Mouse (Mus musculus) heart, postnatal 0 days (tissue): ENCODE measurements around the gene St6galnac5. TPM values are rescaled to one million over a fixed set of nuclear protein-coding genes. Genes with fewer than 3 reads are reported as not detected.

Experiments
- ATAC-seq: fragments of 200-750 bp; cut with Nextera tagmentation; 2 replicates; pipeline ENCODE4 v1.8.0; 2017; ENCODE audit warnings: low read depth, moderate number of reproducible peaks, moderate library complexity; ENCODE audit not compliant: insufficient read depth
- DNase-seq: peaks from one replicate; pipeline ENCODE4 v3.0.0-alpha.2; 2016; ENCODE audit warnings: low spot score
- H3K27ac ChIP-seq: fragments of 300-500 bp; sonication (generic); 2 replicates; pipeline ENCODE4 v1.5.1; 2014; ENCODE audit warnings: low read depth, mild to moderate bottlenecking
- H3K27me3 ChIP-seq: fragments of 300-500 bp; sonication (generic); 2 replicates; pipeline ENCODE4 v1.6.1; 2014; ENCODE audit warnings: low read length, mixed read lengths; ENCODE audit not compliant: control insufficient read depth, insufficient read depth
- H3K36me3 ChIP-seq: fragments of 300-500 bp; sonication (generic); replicated peaks from 2 replicates; pipeline ENCODE4 v1.6.1; 2014; ENCODE audit warnings: low read length, mixed read lengths; ENCODE audit not compliant: control insufficient read depth, insufficient read depth
- H3K4me1 ChIP-seq: fragments of 300-500 bp; sonication (generic); 2 replicates; pipeline ENCODE4 v1.6.1; 2014; ENCODE audit warnings: antibody characterized with exemption; ENCODE audit not compliant: control insufficient read depth, insufficient read depth
- H3K4me2 ChIP-seq: fragments of 300-500 bp; sonication (generic); 2 replicates; pipeline ENCODE4 v1.6.1; 2014; ENCODE audit warnings: low read depth, mild to moderate bottlenecking, low read length, moderate library complexity
- H3K4me3 ChIP-seq: fragments of 300-500 bp; sonication (generic); 2 replicates; pipeline ENCODE4 v1.5.1; 2014; ENCODE audit warnings: low read depth, low read length
- H3K9ac ChIP-seq: fragments of 300-500 bp; sonication (generic); replicated peaks from 2 replicates; pipeline ENCODE4 v1.6.1; 2014; ENCODE audit warnings: low read depth, low read length, mixed read lengths
- H3K9me3 ChIP-seq: fragments of 300-500 bp; sonication (generic); replicated peaks from 2 replicates; pipeline ENCODE4 v1.6.1; 2016; ENCODE audit warnings: low read length; ENCODE audit not compliant: control insufficient read depth
- CTCF ChIP-seq: IDR thresholded peaks from 2 replicates; pipeline ENCODE4 v1.5.1; 2016; ENCODE audit warnings: antibody characterized with exemption, control low read depth, low read depth
- EP300 ChIP-seq: IDR thresholded peaks from 2 replicates; pipeline ENCODE4 v1.6.1; 2016; ENCODE audit warnings: antibody characterized with exemption, low read depth
- WGBS: fragments of 180-500 bp; shearing (Covaris S2); extraction: QIAGEN DNeasy Blood & Tissue Kit; methylation state at CpG from one replicate; pipeline ENCODE4 v1.1.7; 2014; 5-methylcytosine and 5-hydroxymethylcytosine counted together
- polyA plus RNA-seq: library from polyadenylated mRNA; unstranded; fragments of >200 nt; fragmentation: Nextera tagmentation; extraction: Ambion mirVana; gene quantifications from 2 replicates; pipeline ENCODE4 v1.2.1, GENCODE M21; 2015
- total RNA-seq: library from RNA; depleted of rRNA; stranded (reverse); fragments of >200 nt; gene quantifications from 2 replicates; pipeline ENCODE4 v1.2.3, GENCODE M21; 2014; ENCODE audit warnings: low replicate concordance

St6galnac5 gene
- total and polyA plus RNA-seq, 2 experiments from 2014 or later, result 0.03 TPM; not detected in 1

DNA sequence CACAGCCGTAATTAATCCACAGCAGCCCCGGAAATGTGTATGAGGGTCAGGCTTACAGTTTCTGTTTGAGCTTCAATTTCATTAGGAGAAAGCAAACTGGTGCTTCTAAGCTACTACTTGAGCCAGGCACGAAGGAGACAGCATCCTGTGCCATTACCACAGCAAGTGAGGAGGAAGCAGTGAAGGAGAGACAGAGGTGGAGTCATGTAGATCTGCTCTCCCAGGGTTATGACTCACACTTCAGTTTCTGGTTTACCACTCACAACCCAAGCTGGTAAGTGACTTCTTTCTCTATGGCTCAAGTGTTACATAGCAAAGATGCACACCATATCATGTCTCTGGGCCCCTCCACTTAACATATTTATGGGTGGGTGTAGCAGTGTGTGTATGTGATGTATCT, 61.7 kb downstream of the St6galnac5 start:
- H3K9ac ChIP-seq, result no peak overlapping the region
- H3K27ac ChIP-seq, result no peak overlapping the region
- no peak overlapping the region for H3K4me3 ChIP-seq
- no peak overlapping the region for H3K4me2 ChIP-seq
- no peaks in the 10 kb centered on the region for H3K4me1 ChIP-seq
- 68% methylated on average over 3 of the region's 3 CpGs for WGBS
- ATAC-seq (no peak), DNase-seq (no peak)
- no peaks in the 10 kb centered on the region for H3K9me3 ChIP-seq
- H3K36me3 ChIP-seq, result no peaks in the 10 kb centered on the region
- TF ChIP-seq EP300, result no peak
- no peak for TF ChIP-seq CTCF
- H3K27me3 ChIP-seq, result 0 out of 2 replicates have a peak, but pooled peaks cover 3% of the 10 kb centered on the region

DNA sequence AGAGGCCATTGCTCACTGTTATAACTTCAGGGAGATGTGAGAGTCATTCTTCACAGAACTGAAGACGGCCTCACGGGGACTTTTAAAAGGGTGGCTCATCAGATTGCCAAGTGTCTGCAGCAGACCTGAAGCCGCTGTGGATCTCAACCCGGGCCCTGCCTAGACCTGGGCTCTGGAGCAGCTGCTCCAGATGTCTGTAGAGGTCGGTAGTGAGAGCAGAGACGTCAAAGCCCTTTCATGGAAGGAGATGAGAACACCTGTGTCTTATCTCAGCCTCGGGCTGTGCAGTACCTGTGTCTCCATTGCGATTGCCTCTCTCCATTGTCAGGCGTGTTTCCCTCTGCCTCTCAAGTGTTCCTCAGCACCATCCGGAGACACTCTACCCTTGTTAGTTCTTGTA, 62.9 kb downstream of the St6galnac5 start:
- H3K4me2 ChIP-seq, result no peak overlapping the region
- no peak for ATAC-seq
- no peaks in the 10 kb centered on the region for H3K36me3 ChIP-seq
- H3K9me3 ChIP-seq, result no peaks in the 10 kb centered on the region
- no peak overlapping the region for H3K27ac ChIP-seq
- H3K4me3 ChIP-seq, result no peak overlapping the region
- no peak overlapping the region for H3K9ac ChIP-seq
- no peak for DNase-seq
- H3K4me1 ChIP-seq, result no peaks in the 10 kb centered on the region
- H3K27me3 ChIP-seq, result no peaks in the 10 kb centered on the region
- no peak for TF ChIP-seq EP300
- no peak for TF ChIP-seq CTCF
- 62% methylated on average over 10 of the region's 10 CpGs for WGBS

GRCm38 (mm10) chr3:152917579-152917978, 64.5 kb downstream of the St6galnac5 start:
- ATAC-seq (no peak), DNase-seq (no peak)
- Histone ChIP-seq H3K9me3 (no peaks in the 10 kb centered on the region), H3K36me3 (no peaks in the 10 kb centered on the region), H3K4me2 (no peak overlapping the region), H3K4me1 (no peaks in the 10 kb centered on the region), H3K9ac (no peak overlapping the region), H3K4me3 (no peak overlapping the region), H3K27me3 (no peaks in the 10 kb centered on the region), H3K27ac (no peak overlapping the region)
- 75% methylated on average over 8 of the region's 8 CpGs for WGBS
- TF ChIP-seq EP300, result no peak
- TF ChIP-seq CTCF, result no peak

- Histone ChIP-seq H3K9ac (no peak overlapping the region), H3K4me2 (no peak overlapping the region), H3K27ac (no peak overlapping the region), H3K4me1 (no peaks in the 10 kb centered on the region), H3K27me3 (no peaks in the 10 kb centered on the region), H3K36me3 (no peaks in the 10 kb centered on the region), H3K9me3 (no peaks in the 10 kb centered on the region), H3K4me3 (no peak overlapping the region)
- ATAC-seq, result no peak
- DNase-seq, result no peak
- WGBS, result 83% methylated on average over 6 of the region's 6 CpGs
- TF ChIP-seq CTCF, result no peak
- TF ChIP-seq EP300, result no peak
These were observed 67.7 kb downstream of the St6galnac5 start for GRCm38 (mm10) chr3:152914376-152914775.

GRCm38 (mm10) chr3:152913625-152914024, 68.4 kb downstream of the St6galnac5 start:
- H3K4me1 ChIP-seq, result no peaks in the 10 kb centered on the region
- no peak overlapping the region for H3K27ac ChIP-seq
- H3K27me3 ChIP-seq, result no peaks in the 10 kb centered on the region
- H3K36me3 ChIP-seq, result no peaks in the 10 kb centered on the region
- H3K9me3 ChIP-seq, result no peaks in the 10 kb centered on the region
- H3K4me2 ChIP-seq, result no peak overlapping the region
- WGBS, result 80% methylated on average over 3 of the region's 3 CpGs
- ATAC-seq, result no peak
- no peak overlapping the region for H3K4me3 ChIP-seq
- no peak overlapping the region for H3K9ac ChIP-seq
- DNase-seq, result no peak
- no peak for TF ChIP-seq EP300
- no peak for TF ChIP-seq CTCF

DNA sequence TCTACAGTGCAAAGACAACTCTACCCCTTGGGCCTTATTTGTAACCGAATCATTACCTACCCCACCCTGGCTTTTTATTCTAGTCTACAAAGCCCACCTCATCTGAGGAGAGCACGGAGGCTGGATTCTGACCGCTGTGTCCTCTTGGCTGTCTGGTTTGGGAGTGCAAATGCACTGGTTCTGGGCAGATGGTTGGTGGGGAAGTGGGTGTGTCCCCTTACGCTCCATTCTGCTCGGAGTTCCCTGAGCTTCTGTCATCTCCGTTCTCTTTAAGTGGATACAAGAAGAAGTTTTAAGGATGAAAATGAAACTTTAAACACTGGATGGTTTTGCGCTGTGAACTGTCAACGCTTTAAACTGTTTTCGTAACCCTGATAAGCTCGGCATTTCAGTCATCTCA, 68.9 kb downstream of the St6galnac5 start:
- TF ChIP-seq CTCF (no peak), EP300 (no peak)
- 64% methylated on average over 10 of the region's 10 CpGs for WGBS
- DNase-seq, result no peak

More for the DNA sequence above, 68.9 kb downstream of the St6galnac5 start:
- Histone ChIP-seq H3K27ac (0 out of 2 replicates have a peak overlapping the region, but pooled peaks have one; percentile 13), H3K27me3 (no peaks in the 10 kb centered on the region), H3K9me3 (no peaks in the 10 kb centered on the region), H3K4me2 (peak overlapping the region; percentile 12; the same call in 1 of the 2 replicates), H3K4me3 (no peak overlapping the region), H3K4me1 (no peaks in the 10 kb centered on the region), H3K9ac (no peak overlapping the region), H3K36me3 (no peaks in the 10 kb centered on the region)
- no peak for ATAC-seq
